Mouse (Mus musculus) MEL (cell line): Measurements from ENCODE around the gene Tmem256. TPM values are rescaled to one million over a fixed set of nuclear protein-coding genes. Genes with fewer than 3 reads are reported as not detected.

Experiments used
- DNase-seq: peaks from one replicate; pipeline ENCODE4 v3.0.0; 2011; ENCODE audit warnings: low read depth, low spot score
- H3K27ac ChIP-seq: 2 replicates; pipeline ENCODE4 v1.5.1; 2012; ENCODE audit warnings: low read depth, mild to moderate bottlenecking, control low read depth, low read length, moderate library complexity; ENCODE audit not compliant: control insufficient read depth
- H3K27me3 ChIP-seq, 2 experiments: fragments of 150-350 bp in 1 of 2; sonication (generic) in 1 of 2; 2 replicates each; pipeline ENCODE4 v1.6.1; 2012; ENCODE audit warnings: low read length in 2 of 2, mild to moderate bottlenecking in 2 of 2, improper control_type of control experiment in 1 of 2, moderate library complexity in 1 of 2; ENCODE audit not compliant: insufficient read depth in 2 of 2, control insufficient read depth in 1 of 2
- H3K36me3 ChIP-seq, 2 experiments: 2 replicates each; pipeline ENCODE4 v1.6.1; 2012 to 2014; ENCODE audit warnings: low read length in 2 of 2, improper control_type of control experiment in 1 of 2, inconsistent platforms in 1 of 2, mild to moderate bottlenecking in 1 of 2; ENCODE audit not compliant: insufficient read depth in 2 of 2, control insufficient read depth in 1 of 2
- H3K4me1 ChIP-seq, 2 experiments: fragments of 150-350 bp in 1 of 2; sonication (generic) in 1 of 2; 2 replicates each; pipeline ENCODE4 v1.6.1; 2012; ENCODE audit warnings: low read length in 2 of 2, improper control_type of control experiment in 1 of 2, mild to moderate bottlenecking in 1 of 2; ENCODE audit not compliant: insufficient read depth in 2 of 2, control insufficient read depth in 1 of 2
- H3K4me3 ChIP-seq, 2 experiments: fragments of 150-350 bp in 1 of 2; sonication (generic) in 1 of 2; 2 replicates each; pipeline ENCODE4 v1.5.1; 2012; ENCODE audit warnings: low read depth in 2 of 2, low read length in 2 of 2, mild to moderate bottlenecking in 2 of 2, moderate library complexity in 2 of 2, control low read depth in 1 of 2, improper control_type of control experiment in 1 of 2; ENCODE audit not compliant: control insufficient read depth in 1 of 2, insufficient read depth in 1 of 2
- H3K79me2 ChIP-seq: 2 replicates; pipeline ENCODE4 v1.6.1; 2012; ENCODE audit warnings: mild to moderate bottlenecking, low read length, moderate library complexity; ENCODE audit not compliant: control insufficient read depth, poor library complexity, insufficient read depth
- H3K9ac ChIP-seq: 2 replicates; pipeline ENCODE4 v1.6.1; 2012; ENCODE audit warnings: low read depth, mild to moderate bottlenecking, control low read depth, low read length, moderate library complexity; ENCODE audit not compliant: control insufficient read depth, poor library complexity, severe bottlenecking
- H3K9me3 ChIP-seq: fragments of 150-350 bp; sonication (generic); replicated peaks from 2 replicates; pipeline ENCODE4 v1.6.1; 2012; ENCODE audit warnings: mild to moderate bottlenecking, low read length, improper control_type of control experiment, moderate library complexity; ENCODE audit not compliant: insufficient read depth
- CTCF ChIP-seq, 3 experiments: IDR thresholded peaks in 2 of 3; conservative IDR thresholded peaks in 1 of 3; 2 replicates each; pipeline ENCODE4 v1.5.1; 2011 to 2012; ENCODE audit warnings: low read length in 3 of 3, low read depth in 2 of 3, mild to moderate bottlenecking in 2 of 3, improper control_type of control experiment in 1 of 3, inconsistent platforms in 1 of 3, mixed read lengths in 1 of 3, moderate library complexity in 1 of 3; ENCODE audit not compliant: control insufficient read depth in 1 of 3, insufficient read depth in 1 of 3, poor library complexity in 1 of 3, severe bottlenecking in 1 of 3
- ELF1 ChIP-seq: IDR thresholded peaks from 2 replicates; pipeline ENCODE4 v1.6.1; 2014; ENCODE audit warnings: low read depth, mild to moderate bottlenecking, inconsistent platforms, low read length, improper control_type of control experiment, moderate library complexity
- ETS1 ChIP-seq: IDR thresholded peaks from 2 replicates; pipeline ENCODE4 v1.6.1; 2012; ENCODE audit warnings: low read depth, mild to moderate bottlenecking, inconsistent platforms, low read length, improper control_type of control experiment, moderate library complexity
- MAZ ChIP-seq: IDR thresholded peaks from 2 replicates; pipeline ENCODE4 v1.6.1; 2012; ENCODE audit warnings: low read depth, mild to moderate bottlenecking, inconsistent platforms, low read length, improper control_type of control experiment
- MYB ChIP-seq: IDR thresholded peaks from 2 replicates; pipeline ENCODE4 v1.6.1; 2011; ENCODE audit warnings: mild to moderate bottlenecking, low read depth, low read length, improper control_type of control experiment
- MYC ChIP-seq: IDR thresholded peaks from 2 replicates; pipeline ENCODE4 v1.6.1; 2011; ENCODE audit warnings: low read depth, mild to moderate bottlenecking, low read length, improper control_type of control experiment, moderate library complexity
- RAD21 ChIP-seq: IDR thresholded peaks from 2 replicates; pipeline ENCODE4 v1.6.1; 2011; ENCODE audit warnings: mild to moderate bottlenecking, low read depth, low read length, improper control_type of control experiment
- SIN3A ChIP-seq: IDR thresholded peaks from 2 replicates; pipeline ENCODE4 v1.6.1; 2012; ENCODE audit warnings: low read length, improper control_type of control experiment, inconsistent platforms
- SMC3 ChIP-seq: IDR thresholded peaks from 2 replicates; pipeline ENCODE4 v1.6.1; 2011; ENCODE audit warnings: low read depth, low read length, improper control_type of control experiment
- USF1 ChIP-seq: IDR thresholded peaks from 2 replicates; pipeline ENCODE4 v1.6.1; 2014; ENCODE audit warnings: low read depth, mild to moderate bottlenecking, inconsistent platforms, low read length, improper control_type of control experiment, moderate library complexity
- ZC3H11A ChIP-seq: IDR thresholded peaks from 2 replicates; pipeline ENCODE4 v1.6.1; 2012; ENCODE audit warnings: low read depth, mild to moderate bottlenecking, inconsistent platforms, low read length, improper control_type of control experiment
- ZKSCAN1 ChIP-seq: IDR thresholded peaks from 2 replicates; pipeline ENCODE4 v1.6.1; 2012; ENCODE audit warnings: low read depth, mild to moderate bottlenecking, inconsistent platforms, low read length, improper control_type of control experiment, moderate library complexity
- ZNF384 ChIP-seq: IDR thresholded peaks from 2 replicates; pipeline ENCODE4 v1.6.1; 2012; ENCODE audit warnings: low read depth, mild to moderate bottlenecking, inconsistent platforms, low read length, improper control_type of control experiment
- polyA plus RNA-seq, 2 experiments: library from polyadenylated mRNA; stranded (reverse) in 1 of 2; unstranded in 1 of 2; fragments of >175 nt in 1 of 2; fragments of >200 nt in 1 of 2; gene quantifications; 2 replicates each; pipeline versions ENCODE4 v1.2.1 to v1.2.4; 2012; ENCODE audit warnings: low replicate concordance in 2 of 2, low read depth in 1 of 2; ENCODE audit not compliant: insufficient read length in 2 of 2, insufficient read depth in 1 of 2, missing spikeins in 1 of 2
- total RNA-seq: library from RNA; depleted of rRNA; stranded (reverse); fragments of 300-350 nt; gene quantifications from 2 replicates; pipeline ENCODE4 v1.2.3, GENCODE M21; 2012

Gene Tmem256
- total and polyA plus RNA-seq, 3 experiments, result 181 to 190 TPM; not detected in 1

- peak overlapping the region; percentile 78; the same call in 1 of the 2 replicates for H3K9ac ChIP-seq
- peaks cover 0 to under 1% of the 10 kb centered on the region in 2 experiments; a peak in 2 of 4 replicates for H3K36me3 ChIP-seq
- peaks cover 8% of the 10 kb centered on the region; the same call in 1 of the 2 replicates for H3K79me2 ChIP-seq
- no peaks in the 10 kb centered on the region; a peak in 1 of 4 replicates for H3K27me3 ChIP-seq
- no peak for TF ChIP-seq ELF1
- TF ChIP-seq ZKSCAN1, result no peak
- no peak for TF ChIP-seq MYC
- TF ChIP-seq ETS1, result no peak
- TF ChIP-seq ZNF384, result no peak
- no peak overlapping the region for H3K27ac ChIP-seq
- DNase-seq, result no peak
- H3K9me3 ChIP-seq, result no peaks in the 10 kb centered on the region
- H3K4me3 ChIP-seq, result peak overlapping the region; percentile 70 to 89
- peaks cover 3 to 11% of the 10 kb centered on the region in 2 experiments; a peak in 3 of 4 replicates for H3K4me1 ChIP-seq
Measured at GRCm38 (mm10) chr11:69804652-69804940, 33.7 kb upstream of the Tmem256 start.

DNA sequence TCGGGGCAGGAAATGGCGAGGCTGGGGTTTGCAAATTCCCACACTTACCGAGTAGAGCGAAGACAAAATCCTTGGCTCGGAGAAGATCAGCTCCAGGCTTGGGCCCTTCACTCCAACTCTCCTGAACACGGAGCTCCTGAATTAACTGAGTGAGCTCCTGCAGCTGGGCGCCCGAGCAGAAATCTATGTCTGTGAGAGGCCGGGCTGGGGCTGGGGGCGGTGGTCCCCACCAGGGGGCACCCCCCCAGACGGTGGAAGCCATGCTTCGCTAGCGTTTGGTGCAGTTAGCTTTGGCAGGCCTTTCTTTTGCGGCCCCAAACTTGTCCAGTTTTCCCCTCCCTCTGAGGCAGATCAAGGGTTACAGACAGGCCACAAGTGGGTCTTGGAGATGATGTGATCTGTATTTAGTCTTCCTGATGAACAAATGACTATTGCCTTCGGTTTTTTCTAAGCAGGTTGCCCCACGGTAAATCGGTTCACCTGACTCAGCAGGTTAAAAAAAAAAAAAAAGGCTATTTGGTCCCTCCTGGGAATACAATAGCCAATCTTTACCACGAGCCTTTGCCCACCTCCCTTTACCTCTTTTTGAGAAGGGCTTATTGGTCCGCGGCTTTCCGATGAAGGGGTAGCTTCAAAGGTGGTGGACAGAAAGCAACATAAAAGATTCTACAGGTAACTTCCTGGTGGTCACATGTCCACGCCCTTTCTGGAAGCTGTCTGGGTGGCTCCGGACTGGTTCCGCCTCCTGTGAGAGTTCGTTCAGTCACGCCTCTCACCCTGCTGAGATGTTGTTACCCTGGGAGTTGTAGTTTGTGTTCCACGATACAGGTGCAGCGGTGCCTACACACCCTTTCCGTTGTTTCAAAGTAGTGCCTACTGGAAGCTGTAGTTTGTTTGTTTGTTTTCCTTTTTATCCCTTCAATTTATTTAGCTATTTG, 33.1 kb upstream of the Tmem256 start, which contains the start of gene Tmem102:
Tmem102 (minus strand) TSS at position 653 of the 938 bp plus-strand sequence.
- Histone ChIP-seq H3K9ac (peak within 1 kb of the TSS; percentile 78; the same call in 1 of the 2 replicates), H3K27ac (no peak within 1 kb of the TSS), H3K4me3 (peak within 1 kb of the TSS; percentile 70 to 89), H3K36me3 (no peaks in the 10 kb centered on the region; a peak in 1 of 4 replicates), H3K4me1 (peaks cover 3 to 11% of the 10 kb centered on the region in 2 experiments; a peak in 3 of 4 replicates), H3K79me2 (peaks cover 8% of the 10 kb centered on the region; the same call in 1 of the 2 replicates), H3K9me3 (no peaks in the 10 kb centered on the region), H3K27me3 (peaks cover 0 to under 1% of the 10 kb centered on the region in 2 experiments; a peak in 2 of 4 replicates)
- TF ChIP-seq SIN3A (no peak), CTCF (IDR thresholded peaks at IDR 0.05 in 2 of 3, conservative IDR thresholded peaks at IDR 0.05 in 1 of 3; ENCODE audit: control insufficient read depth in 1 of 3, insufficient read depth in 1 of 3, low read depth in 2 of 3, low read length in 3 of 3, poor library complexity in 1 of 3, severe bottlenecking in 1 of 3) (peak in 1 of 3 experiments; percentile 16; a peak in 1 of 6 replicates), USF1 (0 out of 2 replicates have a peak, but pooled peaks have one; percentile 34)
- DNase-seq, result no peak

- TF ChIP-seq SMC3 (peak; percentile 69), MYB (no peak), ZC3H11A (peak; percentile 66), MAZ (no peak), RAD21 (peak; percentile 50), CTCF (IDR thresholded peaks at IDR 0.05 in 2 of 3, conservative IDR thresholded peaks at IDR 0.05 in 1 of 3; ENCODE audit: control insufficient read depth in 1 of 3, insufficient read depth in 1 of 3, low read depth in 2 of 3, low read length in 3 of 3, poor library complexity in 1 of 3, severe bottlenecking in 1 of 3) (peak; percentile 23 to 56 (median 25); a peak in 3 of 6 replicates), ZNF384 (peak; percentile 73)
- TF ChIP-seq, all 39 proteins: peak for 5
- H3K27ac ChIP-seq, result no peak overlapping the region
- H3K36me3 ChIP-seq, result no peaks in the 10 kb centered on the region; a peak in 1 of 4 replicates
- H3K9me3 ChIP-seq, result no peaks in the 10 kb centered on the region
- DNase-seq, result peak; percentile 67
- no peak overlapping the region for H3K4me3 ChIP-seq
- peaks cover 3 to 11% of the 10 kb centered on the region in 2 experiments; a peak in 3 of 4 replicates for H3K4me1 ChIP-seq
- H3K27me3 ChIP-seq, result peaks cover 2 to 3% of the 10 kb centered on the region in 2 experiments; a peak in 3 of 4 replicates
- H3K9ac ChIP-seq, result no peak overlapping the region
- H3K79me2 ChIP-seq, result peaks cover 5% of the 10 kb centered on the region; the same call in 1 of the 2 replicates
Measured at GRCm38 (mm10) chr11:69806378-69806777, 31.9 kb upstream of the Tmem256 start.
